Mouse (Mus musculus): ENCODE data around the gene Heatr4. TPM values are rescaled to one million over a fixed set of nuclear protein-coding genes. Genes with fewer than 3 reads are reported as not detected.

Gene Heatr4
- polyA plus RNA-seq, 1 experiment = not detected

GRCm38 (mm10) chr12:83910451-83910850 is 74.2 kb downstream of the Heatr4 start:
- Histone ChIP-seq H3K4me1 (ENCODE audit: control insufficient read depth) (peaks cover 11% of the 10 kb centered on the region), H3K4me3 (replicated peaks) (no peak overlapping the region), H3K9me3 (ENCODE audit: control insufficient read depth, low read length) (no peaks in the 10 kb centered on the region), H3K36me3 (ENCODE audit: control insufficient read depth) (peaks cover 10% of the 10 kb centered on the region), H3K27me3 (ENCODE audit: control insufficient read depth) (no peaks in the 10 kb centered on the region)
- no peak for TF ChIP-seq GATA1 (IDR thresholded peaks at IDR 0.05; ENCODE audit: low read length)
- TF ChIP-seq TAL1 (IDR thresholded peaks at IDR 0.05; ENCODE audit: low read length) = no peak

Other genes with a start within 250 kb of the Heatr4 start
- not detected in 2 replicates for gene Papln, start 221.2 kb downstream of the Heatr4 start, polyA plus RNA-seq (2012)
- gene Numb, start 62.9 kb downstream of the Heatr4 start, polyA plus RNA-seq (2012) = 0.85 and 0.86 TPM in 2 replicates
- gene Riox1, start 34.2 kb downstream of the Heatr4 start, polyA plus RNA-seq (2012) = 0.49 and 0.98 TPM in 2 replicates
- gene Acot2, start 3.0 kb upstream of the Heatr4 start, polyA plus RNA-seq (2012) = 0.05 TPM in 1 of 2 replicates, not detected in the other
- 0.01 and 0.05 TPM in 2 replicates for gene Acot1, start 24.6 kb upstream of the Heatr4 start, polyA plus RNA-seq (2012)
- 0.01 and 0.06 TPM in 2 replicates for gene Acot4, start 53.5 kb upstream of the Heatr4 start, polyA plus RNA-seq (2012)
- not detected in 2 replicates for gene Gm49366, start 54.1 kb upstream of the Heatr4 start, polyA plus RNA-seq (2012)
- gene Acot3, start 67.3 kb upstream of the Heatr4 start, polyA plus RNA-seq (2012) = 0.02 and 0.05 TPM in 2 replicates
- not detected in 2 replicates for gene Acot5, start 84.5 kb upstream of the Heatr4 start, polyA plus RNA-seq (2012)
- not detected in 2 replicates for gene Acot6, start 115.8 kb upstream of the Heatr4 start, polyA plus RNA-seq (2012)
- gene Dnal1, start 129.5 kb upstream of the Heatr4 start, polyA plus RNA-seq (2012) = not detected in 2 replicates
- 0.02 and 0.03 TPM in 2 replicates for gene Pnma1, start 163.6 kb upstream of the Heatr4 start, polyA plus RNA-seq (2012)
- 2.1 and 2.8 TPM in 2 replicates for gene Elmsan1, start 234.0 kb upstream of the Heatr4 start, polyA plus RNA-seq (2012)

All from erythroblast, embryonic 14.5 days (primary cell).